Mouse (Mus musculus): Measurements from ENCODE around the gene Ccser2.
A peak's percentile ranks its signal among the peaks of the same experiment; 100 is the strongest.

Ccser2 gene

GRCm38 (mm10) chr14:36868769-36869362, 99.7 kb downstream of the Ccser2 start:
- no peak for DNase-seq (ENCODE audit: low spot score)

- peak; percentile 72 for DNase-seq (ENCODE audit: low spot score)
Measured at GRCm38 (mm10) chr14:36866966-36867700, 101.4 kb downstream of the Ccser2 start.

- peak; percentile 88 for DNase-seq (ENCODE audit: low spot score)
Measured at GRCm38 (mm10) chr14:36863877-36864489, 104.6 kb downstream of the Ccser2 start.

- peak; percentile 30 for DNase-seq (ENCODE audit: low spot score)
Measured at GRCm38 (mm10) chr14:36862387-36862786, 106.2 kb downstream of the Ccser2 start.

- no peak for DNase-seq (ENCODE audit: low spot score)
Measured at GRCm38 (mm10) chr14:36858932-36859331, 109.6 kb downstream of the Ccser2 start.

GRCm38 (mm10) chr14:36852972-36853371, 115.6 kb downstream of the Ccser2 start:
- no peak for DNase-seq (ENCODE audit: low spot score)

GRCm38 (mm10) chr14:36848860-36849259, 119.7 kb downstream of the Ccser2 start:
- no peak for DNase-seq (ENCODE audit: low spot score)
